Mouse (Mus musculus): ENCODE measurements around the gene Thap8. TPM values are rescaled to one million over a fixed set of nuclear protein-coding genes. Genes with fewer than 3 reads are reported as not detected.

Thap8 gene
- polyA plus RNA-seq, 1 experiment from 2014 or later, result 0.37 TPM

DNA sequence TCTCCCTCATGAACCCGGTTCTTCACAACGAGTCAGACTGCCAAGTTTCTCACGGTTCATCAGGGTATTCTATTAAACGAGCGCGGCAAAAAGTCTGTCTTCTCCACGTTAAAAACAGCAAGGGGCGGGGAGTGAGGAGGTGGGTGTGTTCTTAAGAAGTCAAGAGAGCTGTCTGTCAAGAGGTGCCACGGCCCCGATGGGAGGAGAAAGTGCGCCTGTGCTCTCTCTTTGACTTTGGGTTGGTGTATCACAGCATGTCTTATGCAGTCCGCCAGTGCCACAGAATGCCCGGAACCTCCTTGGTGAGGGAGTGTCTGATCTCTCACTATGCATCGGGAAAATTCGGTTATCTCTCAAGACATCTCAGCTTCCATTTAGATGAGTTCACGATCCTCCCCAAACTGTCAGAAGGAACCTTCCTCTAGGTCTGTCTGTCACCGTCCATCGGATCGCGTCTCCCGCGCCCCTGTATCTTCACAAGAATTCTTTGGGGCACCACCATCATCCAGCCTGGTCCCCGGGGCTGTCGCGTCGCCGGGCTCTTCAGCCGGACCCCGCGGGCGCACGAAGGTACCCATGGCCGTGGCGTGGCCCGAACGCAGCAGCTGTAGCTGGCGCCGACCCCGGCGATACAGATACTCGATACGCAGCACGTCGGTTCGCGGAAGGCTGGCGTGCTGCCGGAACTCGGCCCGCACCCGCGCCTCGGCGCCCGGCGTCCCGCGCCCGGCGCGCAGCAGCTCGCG is 41.8 kb downstream of the Thap8 start, which contains the start of gene E130208F15Rik:
E130208F15Rik (plus strand) TSS at position 202 of the 746 bp plus-strand sequence.
- ATAC-seq (ENCODE audit: extremely low read depth, insufficient number of reproducible peaks, low FRiP score, low TSS enrichment), result peak; percentile 12; the same call in 1 of the 2 replicates
- WGBS, result under 1% methylated on average over 63 of the region's 63 CpGs

DNA sequence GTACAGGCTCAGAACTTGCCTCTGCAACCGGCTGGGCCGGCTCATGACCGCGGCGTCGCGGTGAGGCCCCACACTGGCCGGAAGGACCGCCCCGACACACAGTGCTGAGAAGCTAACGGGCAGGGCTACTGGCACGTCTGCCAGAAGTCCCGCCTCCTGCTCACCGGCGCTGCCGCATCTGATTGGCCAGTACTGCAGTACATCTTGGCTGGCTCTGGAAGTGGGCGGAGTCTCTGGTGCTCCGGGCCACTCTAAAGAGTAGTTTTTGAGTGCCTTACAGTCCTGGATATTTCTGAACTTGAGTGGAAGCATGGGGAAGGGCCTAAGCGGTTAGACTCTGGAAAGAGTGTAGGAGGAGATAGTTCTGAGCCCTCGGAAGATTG is 42.4 kb downstream of the Thap8 start:
- H3K4me3 ChIP-seq, result peak overlapping the region; percentile 82
- H3K4me1 ChIP-seq, result peaks cover 26% of the 10 kb centered on the region
- peak overlapping the region; percentile 92 for H3K4me2 ChIP-seq
- H3K27ac ChIP-seq (replicated peaks), result peak overlapping the region; percentile 93
- peak overlapping the region; percentile 93 for H3K9ac ChIP-seq
- peak; percentile 94 for ATAC-seq (ENCODE audit: extremely low read depth, insufficient number of reproducible peaks, low FRiP score, low TSS enrichment)
- H3K27me3 ChIP-seq (replicated peaks), result no peaks in the 10 kb centered on the region
- under 1% methylated on average over 20 of the region's 20 CpGs for WGBS
- 0 out of 2 replicates have a peak, but pooled peaks cover 4% of the 10 kb centered on the region for H3K9me3 ChIP-seq
- H3K36me3 ChIP-seq, result no peaks in the 10 kb centered on the region

More for the DNA sequence above, 41.8 kb downstream of the Thap8 start, which contains the start of gene E130208F15Rik:
- Histone ChIP-seq H3K4me2 (peak within 1 kb of the TSS; percentile 92), H3K27me3 (replicated peaks) (no peaks in the 10 kb centered on the region), H3K4me1 (peaks cover 21% of the 10 kb centered on the region), H3K4me3 (peak within 1 kb of the TSS; percentile 82), H3K27ac (replicated peaks) (peak within 1 kb of the TSS; percentile 93), H3K9me3 (0 out of 2 replicates have a peak, but pooled peaks cover 4% of the 10 kb centered on the region), H3K9ac (peak within 1 kb of the TSS; percentile 93), H3K36me3 (peaks cover 3% of the 10 kb centered on the region; the same call in 1 of the 2 replicates)

DNA sequence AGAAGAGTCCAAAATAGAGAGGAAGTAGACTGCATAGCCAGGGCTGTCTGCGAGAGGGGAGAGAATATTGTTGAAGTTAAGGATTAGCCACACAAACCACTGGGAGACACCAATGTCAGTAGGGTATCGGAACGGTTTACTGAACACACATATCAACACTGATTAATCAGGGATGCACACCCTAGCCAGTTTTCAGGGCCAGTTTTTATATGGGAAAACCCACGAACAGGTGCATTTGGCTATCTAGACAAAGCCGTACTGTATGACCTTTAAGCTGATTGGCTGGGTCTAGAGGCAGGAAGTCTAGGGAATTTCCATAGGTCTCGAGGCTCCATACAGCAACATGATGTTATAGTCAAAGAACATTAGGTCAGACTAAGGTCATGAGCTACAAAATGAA is 43.0 kb downstream of the Thap8 start:
- 33% methylated on average over 6 of the region's 6 CpGs for WGBS
- peaks cover 28% of the 10 kb centered on the region for H3K4me1 ChIP-seq
- H3K4me3 ChIP-seq, result peak overlapping the region; percentile 82
- H3K36me3 ChIP-seq, result no peaks in the 10 kb centered on the region
- ATAC-seq (ENCODE audit: extremely low read depth, insufficient number of reproducible peaks, low FRiP score, low TSS enrichment), result no peak
- H3K27ac ChIP-seq (replicated peaks), result peak overlapping the region; percentile 93
- peak overlapping the region; percentile 80 for H3K9ac ChIP-seq
- no peaks in the 10 kb centered on the region for H3K27me3 ChIP-seq (replicated peaks)
- H3K4me2 ChIP-seq, result peak overlapping the region; percentile 92
- H3K9me3 ChIP-seq, result 0 out of 2 replicates have a peak, but pooled peaks cover 4% of the 10 kb centered on the region

DNA sequence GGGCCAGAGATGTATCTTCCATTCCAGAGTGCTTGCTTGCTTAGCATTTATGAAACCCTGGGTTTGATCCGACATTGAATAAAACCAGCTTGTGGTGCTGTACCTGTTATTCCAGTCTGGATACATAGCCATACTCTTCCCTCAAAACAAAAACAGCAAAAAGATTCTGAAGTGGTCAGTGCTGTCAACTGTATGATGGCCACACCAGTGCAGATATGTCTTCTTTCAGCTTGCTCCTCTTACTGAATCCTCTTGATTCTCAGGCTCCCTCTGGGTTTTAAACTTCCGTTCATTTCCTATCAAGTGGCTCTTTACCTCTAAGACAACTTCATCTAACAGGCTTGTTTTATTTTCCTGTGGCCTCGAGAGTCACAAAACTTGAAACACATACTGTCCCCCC is 43.9 kb downstream of the Thap8 start, which contains the start of gene Sdhaf1:
Sdhaf1 (minus strand) TSS at position 101 of the 400 bp plus-strand sequence.
- peaks cover 36% of the 10 kb centered on the region for H3K4me1 ChIP-seq
- peak within 1 kb of the TSS; percentile 82 for H3K4me3 ChIP-seq
- ATAC-seq (ENCODE audit: extremely low read depth, insufficient number of reproducible peaks, low FRiP score, low TSS enrichment), result no peak
- H3K36me3 ChIP-seq, result no peaks in the 10 kb centered on the region
- H3K4me2 ChIP-seq, result peak within 1 kb of the TSS; percentile 92
- WGBS, result 70% methylated on average over 3 of the region's 3 CpGs
- peak within 1 kb of the TSS; percentile 80 for H3K9ac ChIP-seq
- 0 out of 2 replicates have a peak, but pooled peaks cover 4% of the 10 kb centered on the region for H3K9me3 ChIP-seq
- H3K27me3 ChIP-seq (replicated peaks), result no peaks in the 10 kb centered on the region
- peak within 1 kb of the TSS; percentile 93 for H3K27ac ChIP-seq (replicated peaks)

DNA sequence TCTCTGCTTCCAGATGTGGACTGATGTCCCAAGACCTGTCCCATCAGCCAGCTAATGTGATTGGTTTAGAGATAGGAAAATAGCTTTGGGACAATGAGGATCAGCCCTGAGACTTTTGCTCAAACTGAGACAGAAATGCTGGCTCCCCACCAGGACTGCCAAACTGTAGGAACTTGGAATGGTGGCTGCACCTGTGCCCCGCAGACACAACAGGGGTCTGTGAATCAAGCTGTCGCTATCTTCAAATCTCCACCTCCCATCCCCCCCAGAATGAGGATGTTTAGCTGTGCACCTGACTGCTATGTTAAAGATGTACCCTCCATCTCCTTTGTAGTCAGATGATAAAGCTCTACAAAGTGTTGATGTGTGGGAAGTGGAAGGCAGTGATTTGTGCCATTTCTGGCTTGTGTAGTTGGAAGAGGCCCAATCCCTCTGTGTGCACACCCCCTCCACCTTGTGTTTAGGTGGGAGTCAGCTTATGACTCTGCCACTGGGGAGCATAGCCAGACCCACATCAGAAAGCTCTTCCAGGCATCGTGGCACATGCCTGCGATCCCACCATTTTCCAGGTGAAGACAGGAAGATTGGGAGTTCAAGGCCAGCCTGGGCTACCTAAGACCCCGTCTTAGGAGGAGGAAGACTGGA is 44.5 kb downstream of the Thap8 start:
- Histone ChIP-seq H3K36me3 (no peaks in the 10 kb centered on the region), H3K4me2 (no peak overlapping the region), H3K27ac (replicated peaks) (no peak overlapping the region), H3K4me3 (no peak overlapping the region), H3K27me3 (replicated peaks) (no peaks in the 10 kb centered on the region), H3K9ac (no peak overlapping the region), H3K4me1 (peaks cover 38% of the 10 kb centered on the region), H3K9me3 (0 out of 2 replicates have a peak, but pooled peaks cover 4% of the 10 kb centered on the region)
- WGBS, result 79% methylated on average over 5 of the region's 5 CpGs
- ATAC-seq (ENCODE audit: extremely low read depth, insufficient number of reproducible peaks, low FRiP score, low TSS enrichment), result no peak

DNA sequence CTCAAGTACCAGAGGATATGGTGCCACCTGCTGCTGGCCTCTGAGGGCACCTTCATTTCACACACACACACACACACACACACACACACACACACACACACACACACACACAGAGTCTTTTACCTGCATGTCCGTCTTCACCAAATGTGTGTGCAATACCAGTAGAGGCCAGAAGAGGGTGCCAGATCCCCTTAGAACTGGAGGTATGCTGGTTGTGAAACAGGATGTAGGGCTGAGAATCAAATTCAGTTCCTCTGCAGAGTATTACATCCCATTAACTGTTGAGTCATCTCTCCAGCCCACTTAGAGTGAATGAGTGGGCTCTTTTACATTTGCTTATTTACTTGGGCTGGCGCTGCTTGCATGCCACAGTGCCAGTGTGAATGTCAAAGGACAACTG is 45.5 kb downstream of the Thap8 start:
- Histone ChIP-seq H3K36me3 (no peaks in the 10 kb centered on the region), H3K9ac (no peak overlapping the region), H3K4me2 (no peak overlapping the region), H3K27ac (replicated peaks) (no peak overlapping the region), H3K27me3 (replicated peaks) (no peaks in the 10 kb centered on the region), H3K4me3 (no peak overlapping the region), H3K9me3 (0 out of 2 replicates have a peak, but pooled peaks cover 4% of the 10 kb centered on the region), H3K4me1 (peaks cover 38% of the 10 kb centered on the region)
- WGBS, result 44% methylated on average over 2 of the region's 2 CpGs
- ATAC-seq (ENCODE audit: extremely low read depth, insufficient number of reproducible peaks, low FRiP score, low TSS enrichment), result no peak

DNA sequence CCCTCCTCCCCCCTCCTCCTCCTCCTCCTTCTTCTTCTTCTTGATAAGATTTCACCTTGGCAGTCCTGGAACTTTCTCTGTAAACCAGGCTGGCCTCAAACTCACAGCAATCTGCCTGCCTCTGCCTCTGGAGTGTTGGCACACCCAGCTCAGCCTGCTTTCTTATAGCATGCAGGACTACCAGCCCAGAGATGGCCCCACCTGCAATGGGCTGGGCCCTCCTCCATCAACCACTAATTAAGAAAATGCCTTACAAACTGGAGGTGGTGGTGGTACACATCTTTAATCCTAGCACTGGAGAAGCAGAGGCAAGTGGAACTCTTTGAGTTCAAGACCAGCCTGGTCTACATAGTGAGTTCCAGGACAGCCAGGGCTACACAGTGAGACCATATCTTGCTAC is 46.5 kb downstream of the Thap8 start:
- ATAC-seq (ENCODE audit: extremely low read depth, insufficient number of reproducible peaks, low FRiP score, low TSS enrichment), result no peak
- H3K9ac ChIP-seq, result no peak overlapping the region
- H3K27ac ChIP-seq (replicated peaks), result no peak overlapping the region
- H3K36me3 ChIP-seq, result no peaks in the 10 kb centered on the region
- 0 out of 2 replicates have a peak, but pooled peaks cover 4% of the 10 kb centered on the region for H3K9me3 ChIP-seq
- no peak overlapping the region for H3K4me3 ChIP-seq
- H3K27me3 ChIP-seq (replicated peaks), result no peaks in the 10 kb centered on the region
- H3K4me1 ChIP-seq, result peaks cover 28% of the 10 kb centered on the region
- H3K4me2 ChIP-seq, result no peak overlapping the region

DNA sequence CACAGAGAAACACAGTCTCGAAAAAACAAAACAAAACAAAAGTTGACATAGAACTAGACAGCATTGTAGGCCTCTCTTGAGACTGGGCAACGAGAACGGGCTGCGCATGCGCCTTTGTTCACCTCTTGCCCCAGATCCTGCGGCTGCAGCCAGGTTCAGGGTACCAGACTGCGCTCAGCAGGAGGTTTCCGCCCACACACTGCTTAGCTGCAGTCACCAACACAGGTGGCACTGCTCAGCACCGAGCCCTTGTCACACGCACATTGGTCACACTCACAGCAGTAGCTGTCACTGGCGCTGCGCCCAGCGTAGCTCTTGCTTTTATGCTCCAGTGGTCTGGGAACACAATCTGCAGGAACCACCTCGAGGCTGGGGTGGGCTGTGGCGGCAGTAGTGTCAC is 47.2 kb downstream of the Thap8 start:
- ATAC-seq (ENCODE audit: extremely low read depth, insufficient number of reproducible peaks, low FRiP score, low TSS enrichment), result no peak
- Histone ChIP-seq H3K9ac (no peak overlapping the region), H3K4me2 (no peak overlapping the region)

DNA sequence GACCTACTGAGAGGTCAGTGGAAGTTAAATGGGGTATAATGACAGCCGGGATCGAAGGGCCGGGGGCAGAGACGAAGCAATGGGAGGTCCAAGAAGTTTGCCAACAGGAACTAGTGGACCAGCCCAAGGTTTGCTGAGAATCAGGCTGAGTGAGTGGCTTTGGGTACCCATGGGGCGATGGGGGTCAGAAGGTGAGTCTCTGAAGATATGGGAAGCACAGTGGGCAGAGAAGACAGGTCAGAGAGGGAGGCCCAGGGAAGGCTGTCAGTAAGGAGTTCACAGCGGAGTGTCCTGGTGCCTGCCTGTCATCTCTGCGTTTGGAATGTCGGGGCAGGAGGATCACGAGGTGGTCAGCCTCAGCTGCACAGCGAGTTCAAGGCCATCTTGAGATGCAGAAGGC is 48.5 kb downstream of the Thap8 start:
- H3K9ac ChIP-seq, result no peak overlapping the region
- H3K27ac ChIP-seq (replicated peaks), result no peak overlapping the region
- H3K4me1 ChIP-seq, result peaks cover 37% of the 10 kb centered on the region
- H3K9me3 ChIP-seq, result 0 out of 2 replicates have a peak, but pooled peaks cover 4% of the 10 kb centered on the region
- no peaks in the 10 kb centered on the region for H3K36me3 ChIP-seq
- 53% methylated on average over 10 of the region's 10 CpGs for WGBS
- no peak overlapping the region for H3K4me2 ChIP-seq
- no peak for ATAC-seq (ENCODE audit: extremely low read depth, insufficient number of reproducible peaks, low FRiP score, low TSS enrichment)
- H3K4me3 ChIP-seq, result no peak overlapping the region
- no peaks in the 10 kb centered on the region for H3K27me3 ChIP-seq (replicated peaks)

More for the DNA sequence above, 47.2 kb downstream of the Thap8 start:
- H3K4me3 ChIP-seq, result no peak overlapping the region
- H3K27ac ChIP-seq (replicated peaks), result peak overlapping the region; percentile 66
- no peaks in the 10 kb centered on the region for H3K27me3 ChIP-seq (replicated peaks)
- H3K9me3 ChIP-seq, result 0 out of 2 replicates have a peak, but pooled peaks cover 4% of the 10 kb centered on the region
- peaks cover 34% of the 10 kb centered on the region for H3K4me1 ChIP-seq
- no peaks in the 10 kb centered on the region for H3K36me3 ChIP-seq
- WGBS, result 45% methylated on average over 15 of the region's 15 CpGs

DNA sequence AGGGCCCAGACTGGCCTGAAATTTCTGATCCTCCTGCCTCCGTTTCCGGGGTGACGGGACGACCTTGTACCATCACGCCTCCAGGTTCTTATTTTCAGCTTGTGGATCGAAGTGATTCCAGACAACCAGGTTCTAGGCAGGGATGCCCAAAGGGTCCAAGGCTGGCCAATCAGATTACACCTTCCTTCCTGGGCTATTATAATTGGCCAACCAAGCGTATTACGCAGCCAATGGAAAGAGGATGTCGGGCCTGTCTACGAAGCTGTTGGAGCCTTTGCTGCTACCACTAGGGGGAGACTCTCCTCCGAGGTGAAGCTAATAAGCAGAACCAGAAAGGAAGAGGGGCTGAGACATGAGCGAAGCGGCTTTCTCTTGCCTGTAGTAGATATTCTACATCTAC is 52.0 kb downstream of the Thap8 start:
- Histone ChIP-seq H3K9ac (peak overlapping the region; percentile 5; the same call in 1 of the 2 replicates), H3K4me1 (peaks cover 48% of the 10 kb centered on the region), H3K36me3 (no peaks in the 10 kb centered on the region), H3K4me3 (peak overlapping the region; percentile 14; the same call in 1 of the 2 replicates), H3K27ac (replicated peaks) (peak overlapping the region; percentile 84; the same call in 1 of the 2 replicates), H3K9me3 (no peaks in the 10 kb centered on the region), H3K4me2 (peak overlapping the region; percentile 46), H3K27me3 (replicated peaks) (peaks cover 18% of the 10 kb centered on the region)
- no peak for ATAC-seq (ENCODE audit: extremely low read depth, insufficient number of reproducible peaks, low FRiP score, low TSS enrichment)
- 9% methylated on average over 13 of the region's 13 CpGs for WGBS

DNA sequence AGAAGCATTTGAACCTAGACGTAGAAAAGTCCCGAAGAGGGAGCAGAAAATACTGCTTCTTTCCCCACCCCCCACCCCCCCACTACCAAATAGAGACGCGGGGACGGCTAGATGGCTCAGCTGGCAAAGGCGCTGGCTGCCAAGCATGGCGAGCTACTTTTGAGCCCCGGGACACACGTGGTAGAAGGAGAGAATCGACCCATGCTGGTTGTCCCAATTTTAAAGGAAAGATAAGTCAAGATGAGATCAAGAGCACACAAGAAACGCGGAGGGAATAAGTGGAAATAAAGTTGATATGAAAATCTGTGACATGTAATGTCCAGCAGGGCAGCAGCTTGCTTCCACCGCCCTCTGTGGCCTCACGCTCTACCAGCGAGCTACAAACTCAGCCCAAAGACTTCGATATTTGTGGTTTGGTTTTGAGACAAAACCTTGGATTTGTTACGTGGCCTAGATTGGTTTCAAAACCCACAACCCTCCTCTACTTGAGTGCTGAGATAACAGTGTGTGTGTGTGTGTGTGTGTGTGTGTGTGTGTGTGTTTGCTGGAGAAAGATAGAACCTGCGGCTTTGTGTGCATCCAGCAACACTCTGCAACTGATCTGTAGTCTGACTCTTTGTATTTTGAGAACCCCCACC is 52.8 kb downstream of the Thap8 start:
- Histone ChIP-seq H3K4me1 (peaks cover 43% of the 10 kb centered on the region), H3K27ac (replicated peaks) (peak overlapping the region; percentile 84), H3K36me3 (no peaks in the 10 kb centered on the region), H3K9me3 (no peaks in the 10 kb centered on the region), H3K4me2 (peak overlapping the region; percentile 46), H3K4me3 (no peak overlapping the region), H3K9ac (peak overlapping the region; percentile 5; the same call in 1 of the 2 replicates), H3K27me3 (replicated peaks) (peaks cover 20% of the 10 kb centered on the region)
- ATAC-seq (ENCODE audit: extremely low read depth, insufficient number of reproducible peaks, low FRiP score, low TSS enrichment), result no peak
- WGBS, result 50% methylated on average over 18 of the region's 18 CpGs
